Mouse (Mus musculus) midbrain, embryonic 16.5 days (tissue): ENCODE measurements at regions not wholly inside any gene's neighbourhood (a gene's known extent, or its start where the extent isn't known, plus 50 kb on each side); places are given as distances from the start of the nearest gene placed in this dataset.

Source experiments
- ATAC-seq: fragments of 200-750 bp; cut with Nextera tagmentation; 2 replicates; pipeline ENCODE4 v1.8.0; 2017; ENCODE audit warnings: moderate TSS enrichment
- H3K27ac ChIP-seq: fragments of 300-500 bp; sonication (generic); 2 replicates; pipeline ENCODE4 v1.5.1; 2014; ENCODE audit warnings: mild to moderate bottlenecking, low read length, mixed read lengths
- H3K27me3 ChIP-seq: fragments of 300-500 bp; sonication (generic); 2 replicates; pipeline ENCODE4 v1.6.1; 2014; ENCODE audit warnings: low read depth, low read length, mixed read lengths; ENCODE audit not compliant: control insufficient read depth, insufficient read depth
- H3K36me3 ChIP-seq: fragments of 300-500 bp; sonication (generic); 2 replicates; pipeline ENCODE4 v1.6.1; 2014; ENCODE audit warnings: mild to moderate bottlenecking, low read length, moderate library complexity, mixed read lengths; ENCODE audit not compliant: control insufficient read depth, insufficient read depth
- H3K4me1 ChIP-seq: fragments of 300-500 bp; sonication (generic); 2 replicates; pipeline ENCODE4 v1.6.1; 2014; ENCODE audit warnings: mild to moderate bottlenecking, low read length, mixed read lengths; ENCODE audit not compliant: control insufficient read depth, insufficient read depth
- H3K4me2 ChIP-seq: fragments of 300-500 bp; sonication (generic); 2 replicates; pipeline ENCODE4 v1.6.1; 2014; ENCODE audit warnings: mild to moderate bottlenecking, low read length, mixed read lengths
- H3K4me3 ChIP-seq: fragments of 300-500 bp; sonication (generic); 2 replicates; pipeline ENCODE4 v1.5.1; 2014; ENCODE audit warnings: low read depth, mild to moderate bottlenecking, low read length, moderate library complexity, mixed read lengths
- H3K9ac ChIP-seq: fragments of 300-500 bp; sonication (generic); 2 replicates; pipeline ENCODE4 v1.6.1; 2014; ENCODE audit warnings: low read depth, low read length, mixed read lengths
- H3K9me3 ChIP-seq: fragments of 300-500 bp; sonication (generic); replicated peaks from 2 replicates; pipeline ENCODE4 v1.6.1; 2014; ENCODE audit warnings: mild to moderate bottlenecking, low read length, mixed read lengths; ENCODE audit not compliant: control insufficient read depth, poor library complexity, severe bottlenecking
- WGBS: fragments of 180-500 bp; shearing (Covaris S2); extraction: QIAGEN DNeasy Blood & Tissue Kit; methylation state at CpG from one replicate; pipeline ENCODE4 v1.1.7; 2014; 5-methylcytosine and 5-hydroxymethylcytosine counted together

DNA sequence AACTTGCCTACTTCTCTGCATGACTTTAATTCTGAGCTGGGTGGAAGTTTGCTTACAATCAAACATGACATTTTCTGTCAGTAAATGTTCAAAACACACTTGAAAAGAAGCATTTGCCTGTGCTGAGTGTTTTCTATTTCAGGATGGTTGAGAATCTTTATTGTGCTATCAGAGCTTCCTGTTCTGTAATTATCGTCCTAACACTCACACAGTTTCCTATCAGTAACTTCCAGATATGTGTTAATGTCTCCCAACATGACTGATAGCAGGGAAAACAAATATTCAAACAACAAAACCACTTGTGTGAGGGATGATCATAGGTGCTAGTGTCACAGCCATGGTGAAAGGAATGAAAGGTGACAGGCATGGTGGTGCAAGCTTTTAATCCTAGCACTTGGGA lies 1422.1 kb downstream of the Hace1 start:
- Histone ChIP-seq H3K9ac (no peak overlapping the region), H3K27me3 (no peaks in the 10 kb centered on the region), H3K9me3 (no peaks in the 10 kb centered on the region), H3K4me2 (no peak overlapping the region), H3K36me3 (no peaks in the 10 kb centered on the region), H3K4me3 (no peak overlapping the region), H3K27ac (no peak overlapping the region), H3K4me1 (no peaks in the 10 kb centered on the region)
- no peak for ATAC-seq
- 90% methylated on average over 1 of the region's 1 CpGs for WGBS

DNA sequence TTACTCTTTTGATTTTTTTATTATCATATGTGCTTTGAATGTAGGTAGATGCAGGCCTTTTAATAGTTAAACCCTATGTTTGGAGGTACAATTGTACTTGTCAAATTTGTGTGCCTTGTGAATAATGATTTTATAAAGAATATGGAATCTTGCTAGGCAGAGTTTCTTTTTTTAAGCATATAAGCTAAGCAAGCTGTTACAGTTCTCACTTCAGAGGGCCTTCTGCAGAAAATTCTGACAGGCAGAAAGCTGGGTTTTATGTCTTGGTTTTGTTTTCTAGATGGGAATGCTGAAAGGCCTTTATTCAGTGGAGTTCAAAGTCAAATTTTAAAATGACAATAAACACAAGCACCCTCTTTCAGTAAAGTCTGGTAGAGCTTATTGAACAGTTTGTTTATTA lies 1451.1 kb downstream of the Hace1 start:
- Histone ChIP-seq H3K4me3 (no peak overlapping the region), H3K4me1 (no peaks in the 10 kb centered on the region), H3K9ac (no peak overlapping the region), H3K27ac (no peak overlapping the region), H3K36me3 (no peaks in the 10 kb centered on the region), H3K9me3 (no peaks in the 10 kb centered on the region), H3K27me3 (no peaks in the 10 kb centered on the region), H3K4me2 (no peak overlapping the region)
- no peak for ATAC-seq

DNA sequence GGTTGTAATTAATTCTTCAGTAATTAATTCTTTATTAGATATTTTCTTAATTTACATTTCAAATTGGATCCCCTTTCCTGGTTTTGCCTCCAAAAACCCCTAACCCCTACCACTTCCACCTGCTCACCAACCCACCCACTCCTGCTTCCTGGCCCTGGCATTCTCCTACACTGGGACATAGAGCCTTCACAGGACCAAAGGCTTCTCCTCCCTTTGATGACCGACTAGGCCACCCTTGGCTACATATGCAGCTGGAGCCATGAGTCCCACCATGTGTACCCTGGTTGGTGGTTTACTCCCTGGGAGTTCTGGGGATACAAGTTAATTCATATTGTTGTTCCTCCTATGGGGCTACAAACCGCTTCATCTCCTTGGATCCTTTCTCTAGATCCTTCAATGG lies 1477.0 kb downstream of the Hace1 start:
- WGBS: 85% methylated on average over 2 of the region's 2 CpGs

DNA sequence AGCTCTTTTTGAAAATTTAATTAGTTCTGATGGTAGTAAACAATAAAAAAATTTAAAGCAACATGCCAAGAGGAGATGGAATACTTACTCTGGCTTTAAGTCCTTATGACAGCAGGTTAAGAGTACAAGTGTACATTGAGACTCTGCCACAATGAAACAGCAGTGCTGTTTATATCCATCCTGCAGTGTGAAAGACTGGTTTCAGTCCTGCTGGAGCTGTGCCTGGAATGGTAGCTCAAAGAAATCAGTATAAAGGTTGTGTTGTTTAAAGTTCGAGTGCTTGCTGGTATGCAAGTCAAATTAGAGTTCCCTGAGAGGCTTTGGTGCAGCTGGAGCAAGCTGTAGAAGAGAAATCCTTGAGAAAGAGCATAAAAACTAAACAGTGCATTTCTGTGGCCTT lies 1524.9 kb downstream of the Hace1 start:
- WGBS: 21% methylated on average over 1 of the region's 1 CpGs

More for the DNA sequence above, 1477.0 kb downstream of the Hace1 start:
- no peak overlapping the region for H3K9ac ChIP-seq
- no peak for ATAC-seq
- H3K36me3 ChIP-seq: no peaks in the 10 kb centered on the region
- no peak overlapping the region for H3K27ac ChIP-seq
- no peak overlapping the region for H3K4me3 ChIP-seq
- no peaks in the 10 kb centered on the region for H3K9me3 ChIP-seq
- no peaks in the 10 kb centered on the region for H3K27me3 ChIP-seq
- no peak overlapping the region for H3K4me2 ChIP-seq
- no peaks in the 10 kb centered on the region for H3K4me1 ChIP-seq

More for the DNA sequence above, 1524.9 kb downstream of the Hace1 start:
- no peaks in the 10 kb centered on the region for H3K36me3 ChIP-seq
- no peak overlapping the region for H3K4me2 ChIP-seq
- ATAC-seq: no peak
- no peaks in the 10 kb centered on the region for H3K4me1 ChIP-seq
- no peaks in the 10 kb centered on the region for H3K9me3 ChIP-seq
- no peak overlapping the region for H3K27ac ChIP-seq
- no peak overlapping the region for H3K4me3 ChIP-seq
- H3K9ac ChIP-seq: no peak overlapping the region
- no peaks in the 10 kb centered on the region for H3K27me3 ChIP-seq
